Comparison of ENCODE assay signal across 8 mouse cellular contexts in genomic region chr13:74292167-74292566, GRCm38 (mm10). TPM values are rescaled to one million over a fixed set of nuclear protein-coding genes. Genes with fewer than 3 reads are reported as not detected.
DNase-seq lines count a peak whose midpoint lies in the region; ATAC-seq and TF ChIP-seq lines count a peak whose summit lies in the region.

Gene Ahrr (minus strand): TSS chr13:74292331.

- no peak within 1 kb of the TSS; the same call in 1 of the 2 replicates for H3K9ac ChIP-seq in forebrain, embryonic 13.5 days
- H3K9ac ChIP-seq in stomach, embryonic 14.5 days (replicated peaks; ENCODE audit: low read depth, low read length) = no peak within 1 kb of the TSS

- H3K36me3 ChIP-seq in forebrain, embryonic 13.5 days (ENCODE audit: poor library complexity, severe bottlenecking) = no peaks in the 10 kb centered on the region
- no peaks in the 10 kb centered on the region for H3K36me3 ChIP-seq in limb, embryonic 10.5 days
- no peaks in the 10 kb centered on the region for H3K36me3 ChIP-seq in stomach, embryonic 14.5 days (ENCODE audit: control insufficient read depth, insufficient read depth, low read length)

- no peak for TF ChIP-seq POLR2A in cerebellum, adult 2 months (IDR thresholded peaks at IDR 0.05; ENCODE audit: borderline replicate concordance, insufficient read depth, low read length)

- no peak within 1 kb of the TSS for H3K27ac ChIP-seq in forebrain, embryonic 13.5 days
- no peak within 1 kb of the TSS for H3K27ac ChIP-seq in limb, embryonic 10.5 days
- no peak within 1 kb of the TSS for H3K27ac ChIP-seq in stomach, embryonic 14.5 days (ENCODE audit: low read length)
- no peak within 1 kb of the TSS for H3K27ac ChIP-seq in cerebellum, adult 2 months (ENCODE audit: insufficient read depth, low read length)

- WGBS in forebrain, embryonic 13.5 days = under 1% methylated on average over 27 of the region's 27 CpGs
- WGBS in limb, embryonic 10.5 days = under 1% methylated on average over 27 of the region's 27 CpGs
- WGBS in stomach, embryonic 14.5 days = 2% methylated on average over 27 of the region's 27 CpGs
- 1% methylated on average over 27 of the region's 27 CpGs for WGBS in cerebellum, adult 2 months

- DNase-seq in ES-CJ7 (ENCODE audit: low read depth, low spot score) = peak; percentile 71
- peak; percentile 78 for DNase-seq in adrenal gland, postnatal 14 days
- DNase-seq in heart, postnatal 4 days = peak; percentile 72
- DNase-seq in limb, embryonic 10.5 days (ENCODE audit: low spot score) = peak; percentile 73
- DNase-seq in cerebellum, adult 2 months = no peak

- no peak for TF ChIP-seq CTCF in cerebellum, adult 2 months (IDR thresholded peaks at IDR 0.05; ENCODE audit: borderline replicate concordance, insufficient read depth, low read depth, low read length)

- ATAC-seq in forebrain, embryonic 13.5 days = peak; percentile 62; the same call in 1 of the 2 replicates
- peak; percentile 99 for ATAC-seq in megakaryocyte-erythroid progenitor cell, adult 5-6 weeks (replicated peaks; ENCODE audit: low FRiP score, low TSS enrichment, poor library complexity, severe bottlenecking)
- peak; percentile 71 for ATAC-seq in stomach, embryonic 14.5 days (ENCODE audit: insufficient number of reproducible peaks, insufficient read depth, low FRiP score, low read depth)

- H3K4me2 ChIP-seq in forebrain, embryonic 13.5 days = peak within 1 kb of the TSS; percentile 61
- H3K4me2 ChIP-seq in stomach, embryonic 14.5 days (replicated peaks; ENCODE audit: low read depth, low read length) = peak within 1 kb of the TSS; percentile 35

- H3K9me3 ChIP-seq in forebrain, embryonic 13.5 days (replicated peaks) = no peaks in the 10 kb centered on the region
- no peaks in the 10 kb centered on the region for H3K9me3 ChIP-seq in limb, embryonic 10.5 days (replicated peaks)
- H3K9me3 ChIP-seq in stomach, embryonic 14.5 days (ENCODE audit: control insufficient read depth, low read depth, low read length) = no peaks in the 10 kb centered on the region

- peak within 1 kb of the TSS; percentile 24 for H3K4me3 ChIP-seq in forebrain, embryonic 13.5 days
- peak within 1 kb of the TSS; percentile 41 for H3K4me3 ChIP-seq in limb, embryonic 10.5 days
- peak within 1 kb of the TSS; percentile 7; the same call in 1 of the 2 replicates for H3K4me3 ChIP-seq in stomach, embryonic 14.5 days (ENCODE audit: low read depth, low read length)
- H3K4me3 ChIP-seq in cerebellum, adult 2 months (replicated peaks; ENCODE audit: insufficient read depth, low read depth, low read length) = no peak within 1 kb of the TSS

- peaks cover 6% of the 10 kb centered on the region; the same call in 1 of the 2 replicates for H3K4me1 ChIP-seq in forebrain, embryonic 13.5 days
- H3K4me1 ChIP-seq in limb, embryonic 10.5 days = peaks cover 9% of the 10 kb centered on the region; the same call in 1 of the 2 replicates
- H3K4me1 ChIP-seq in stomach, embryonic 14.5 days (ENCODE audit: control insufficient read depth, insufficient read depth, low read length) = no peaks in the 10 kb centered on the region
- H3K4me1 ChIP-seq in cerebellum, adult 2 months (ENCODE audit: control insufficient read depth, insufficient read depth, low read length) = no peaks in the 10 kb centered on the region

- peaks cover 24% of the 10 kb centered on the region; the same call in 1 of the 2 replicates for H3K27me3 ChIP-seq in forebrain, embryonic 13.5 days
- H3K27me3 ChIP-seq in limb, embryonic 10.5 days (ENCODE audit: low read depth, poor library complexity, severe bottlenecking) = peaks cover 33% of the 10 kb centered on the region
- H3K27me3 ChIP-seq in stomach, embryonic 14.5 days (ENCODE audit: control insufficient read depth, insufficient read depth, low read length) = no peaks in the 10 kb centered on the region
- H3K27me3 ChIP-seq in cerebellum, adult 2 months (ENCODE audit: control insufficient read depth, insufficient read depth, low read length) = no peaks in the 10 kb centered on the region

RNA-seq across cellular contexts. Expression of gene Ahrr, which starts in this region (rescaled TPM):
- 0.70 and 1.2 TPM in 2 replicates for total RNA-seq in adrenal gland, postnatal 14 days (2021)
- 0.71 and 0.91 TPM in 2 replicates for polyA plus RNA-seq in forebrain, embryonic 13.5 days (2015; fragmentation: Nextera tagmentation; extraction: Ambion mirVana)
- total RNA-seq in heart, postnatal 4 days (2021) = 1 to 10 TPM; 1.6 to 1.8 TPM
- polyA plus RNA-seq in limb, embryonic 10.5 days (2016; fragmentation: Nextera tagmentation; extraction: Ambion mirVana) = 1.1 TPM in 2 replicates
- total RNA-seq in megakaryocyte-erythroid progenitor cell, adult 5-6 weeks (2014; fragmentation: Nextera tagmentation) = not detected in 2 replicates
- total RNA-seq in megakaryocyte-erythroid progenitor cell, adult 5-6 weeks (2017) = 0.80 TPM in 1 of 2 replicates, not detected in the other
- 0.41 and 0.54 TPM in 2 replicates for polyA plus RNA-seq in stomach, embryonic 14.5 days (2014; fragmentation: Nextera tagmentation; extraction: Ambion mirVana)
- 0.18 and 0.25 TPM in 2 replicates for polyA plus RNA-seq in cerebellum, adult 2 months (2012; rRNA removed)

Comparison
In these comparisons a context has a peak if more than half of its experiments do, and no peak if none do; other contexts are left out.
1. Peak in ATAC-seq, H3K4me3 ChIP-seq and H3K4me2 ChIP-seq in forebrain, embryonic 13.5 days; RNA of the gene not detected or under 1 TPM.
2. Peak in ATAC-seq in megakaryocyte-erythroid progenitor cell, adult 5-6 weeks; RNA of the gene not detected or under 1 TPM.
3. Peak in ATAC-seq, H3K4me3 ChIP-seq and H3K4me2 ChIP-seq in stomach, embryonic 14.5 days; RNA of the gene not detected or under 1 TPM.
4. DNase-seq: peak in ES-CJ7 (single experiment), adrenal gland, postnatal 14 days (single experiment), heart, postnatal 4 days (single experiment) and limb, embryonic 10.5 days (single experiment); none in cerebellum, adult 2 months (0 of 2).
5. Peak in every context shown above with its lines, with median percentiles within 50 percentile points of each other: ATAC-seq.